Mouse (Mus musculus) CH12.LX (cell line): ENCODE measurements around the gene Prps1l1. TPM values are rescaled to one million over a fixed set of nuclear protein-coding genes. Genes with fewer than 3 reads are reported as not detected.
A peak's percentile ranks its signal among the peaks of the same experiment; 100 is the strongest.

Experiments
- DNase-seq: peaks from one replicate; pipeline ENCODE4 v3.0.0-alpha.2; 2013; ENCODE audit errors: extremely low read depth
- H3K27ac ChIP-seq: 2 replicates; pipeline ENCODE4 v1.5.1; 2012; ENCODE audit warnings: low read depth, mild to moderate bottlenecking, control low read depth, moderate library complexity; ENCODE audit not compliant: insufficient read depth
- H3K27me3 ChIP-seq: replicated peaks from 2 replicates; pipeline ENCODE3; 2012; ENCODE audit warnings: inconsistent platforms
- H3K36me3 ChIP-seq, 2 experiments: replicated peaks in 1 of 2; 2 replicates each; pipeline versions ENCODE3 to v1.6.1; 2012; ENCODE audit warnings: inconsistent platforms in 1 of 2, low read length in 1 of 2, mild to moderate bottlenecking in 1 of 2, mixed read lengths in 1 of 2, moderate library complexity in 1 of 2; ENCODE audit not compliant: control insufficient read depth in 1 of 2, insufficient read depth in 1 of 2
- H3K4me1 ChIP-seq, 2 experiments: 2 replicates each; pipeline ENCODE4 v1.6.1; 2012; ENCODE audit warnings: inconsistent platforms in 1 of 2, moderate library complexity in 1 of 2; ENCODE audit not compliant: insufficient read depth in 2 of 2, control insufficient read depth in 1 of 2
- H3K4me2 ChIP-seq: 2 replicates; pipeline ENCODE4 v1.6.1; 2012; ENCODE audit warnings: low read depth, mild to moderate bottlenecking, control low read depth; ENCODE audit not compliant: poor library complexity, insufficient read depth, severe bottlenecking
- H3K4me3 ChIP-seq, 3 experiments: fragments of 150-350 bp in 1 of 3; sonication (generic) in 1 of 3; replicated peaks in 1 of 3; 2 replicates each; pipeline versions ENCODE3 to v1.5.1; 2011 to 2012; ENCODE audit warnings: low read depth in 2 of 3, low read length in 2 of 3, mild to moderate bottlenecking in 2 of 3, moderate library complexity in 2 of 3, control low read depth in 1 of 3, improper control_type of control experiment in 1 of 3, inconsistent platforms in 1 of 3, mixed read lengths in 1 of 3; ENCODE audit not compliant: poor library complexity in 1 of 3
- H3K79me2 ChIP-seq: replicated peaks from 2 replicates; pipeline ENCODE4 v1.6.1; 2012; ENCODE audit warnings: mild to moderate bottlenecking, moderate library complexity; ENCODE audit not compliant: control insufficient read depth, poor library complexity, insufficient read depth, severe bottlenecking; ENCODE audit errors: extremely low read depth
- H3K9ac ChIP-seq: 2 replicates; pipeline ENCODE4 v1.6.1; 2012; ENCODE audit warnings: low read depth, mild to moderate bottlenecking, control low read depth, moderate library complexity; ENCODE audit not compliant: insufficient read depth
- H3K9me3 ChIP-seq: replicated peaks from 2 replicates; pipeline ENCODE3; 2012; ENCODE audit warnings: low read length, inconsistent platforms, mixed read lengths
- BHLHE40 ChIP-seq: IDR thresholded peaks from 2 replicates; pipeline ENCODE4 v1.6.1; 2011; ENCODE audit warnings: mild to moderate bottlenecking, low read depth, low read length, improper control_type of control experiment
- CHD2 ChIP-seq: IDR thresholded peaks from 2 replicates; pipeline ENCODE4 v1.6.1; 2011; ENCODE audit warnings: low read length, improper control_type of control experiment
- CTCF ChIP-seq, 2 experiments: IDR thresholded peaks in 1 of 2; conservative IDR thresholded peaks in 1 of 2; 2 replicates each; pipeline ENCODE4 v1.5.1; 2011 to 2012; ENCODE audit warnings: low read depth in 2 of 2, low read length in 2 of 2, improper control_type of control experiment in 1 of 2, inconsistent platforms in 1 of 2, mild to moderate bottlenecking in 1 of 2, moderate library complexity in 1 of 2
- E2F4 ChIP-seq: IDR thresholded peaks from 2 replicates; pipeline ENCODE4 v1.6.1; 2011; ENCODE audit warnings: low read depth, low read length, improper control_type of control experiment; ENCODE audit not compliant: insufficient replicate concordance
- ETS1 ChIP-seq: conservative IDR thresholded peaks from 2 replicates; pipeline ENCODE4 v1.6.1; 2012; ENCODE audit warnings: low read depth, mild to moderate bottlenecking, inconsistent platforms, low read length, improper control_type of control experiment, moderate library complexity
- GABPA ChIP-seq: IDR thresholded peaks from 2 replicates; pipeline ENCODE4 v1.6.1; 2012; ENCODE audit warnings: low read depth, low read length, improper control_type of control experiment, inconsistent platforms; ENCODE audit not compliant: insufficient replicate concordance
- HCFC1 ChIP-seq: IDR thresholded peaks from 2 replicates; pipeline ENCODE4 v1.6.1; 2012; ENCODE audit warnings: low read depth, mild to moderate bottlenecking, inconsistent platforms, low read length, improper control_type of control experiment
- JUN ChIP-seq: IDR thresholded peaks from 2 replicates; pipeline ENCODE4 v1.6.1; 2011; ENCODE audit warnings: low read depth, mild to moderate bottlenecking, low read length, improper control_type of control experiment, moderate library complexity; ENCODE audit not compliant: insufficient read depth
- MEF2A ChIP-seq: IDR thresholded peaks from 2 replicates; pipeline ENCODE4 v1.6.1; 2014; ENCODE audit warnings: low read depth, mild to moderate bottlenecking, inconsistent platforms, low read length, improper control_type of control experiment, borderline replicate concordance
- MXI1 ChIP-seq: IDR thresholded peaks from 2 replicates; pipeline ENCODE4 v1.6.1; 2011; ENCODE audit warnings: mild to moderate bottlenecking, low read depth, low read length, improper control_type of control experiment
- MYC ChIP-seq: IDR thresholded peaks from 2 replicates; pipeline ENCODE4 v1.6.1; 2011; ENCODE audit warnings: low read depth, mild to moderate bottlenecking, improper control_type of control experiment, low read length
- PAX5 ChIP-seq: IDR thresholded peaks from 2 replicates; pipeline ENCODE4 v1.6.1; 2012; ENCODE audit warnings: low read length, inconsistent platforms, mixed read lengths
- POLR2A ChIP-seq: IDR thresholded peaks from 2 replicates; pipeline ENCODE4 v1.6.1; 2011; ENCODE audit warnings: low read depth, mild to moderate bottlenecking, improper control_type of control experiment, low read length
- POLR2AphosphoS2 ChIP-seq: IDR thresholded peaks from 2 replicates; pipeline ENCODE4 v1.6.1; 2011; ENCODE audit warnings: low read depth, low read length, improper control_type of control experiment
- RAD21 ChIP-seq: IDR thresholded peaks from 2 replicates; pipeline ENCODE4 v1.6.1; 2011; ENCODE audit warnings: low read depth, mild to moderate bottlenecking, low read length, improper control_type of control experiment, moderate library complexity
- SMC3 ChIP-seq: IDR thresholded peaks from 2 replicates; pipeline ENCODE4 v1.6.1; 2011; ENCODE audit warnings: low read depth, low read length, improper control_type of control experiment
- TCF12 ChIP-seq: IDR thresholded peaks from 2 replicates; pipeline ENCODE4 v1.6.1; 2014; ENCODE audit warnings: low read depth, mild to moderate bottlenecking, inconsistent platforms, low read length, improper control_type of control experiment
- USF2 ChIP-seq: conservative IDR thresholded peaks from 2 replicates; pipeline ENCODE4 v1.6.1; 2011; ENCODE audit warnings: low read depth, low read length, improper control_type of control experiment
- ZC3H11A ChIP-seq: IDR thresholded peaks from 2 replicates; pipeline ENCODE4 v1.6.1; 2012; ENCODE audit warnings: low read depth, mild to moderate bottlenecking, inconsistent platforms, low read length, improper control_type of control experiment
- ZKSCAN1 ChIP-seq: IDR thresholded peaks from 2 replicates; pipeline ENCODE4 v1.6.1; 2012; ENCODE audit warnings: low read depth, inconsistent platforms, low read length, improper control_type of control experiment, borderline replicate concordance
- ZMIZ1 ChIP-seq: IDR thresholded peaks from 2 replicates; pipeline ENCODE4 v1.6.1; 2012; ENCODE audit warnings: low read depth, mild to moderate bottlenecking, inconsistent platforms, low read length, improper control_type of control experiment
- dilution Hi-C: fragments of 300-500 bp; cut with MboI; formaldehyde crosslinking; loops from 2 replicates; pipeline ENCODE4 v1.14.3; 2020; ENCODE audit warnings: low sequenced_read_pairs; ENCODE audit not compliant: extremely low pct_unique_long_range_greater_than_20kb, extremely low pct_ligation_motif_present
- in situ Hi-C: fragments of 300-500 bp; cut with MboI; formaldehyde crosslinking; loops from 3 replicates; pipeline ENCODE4 v1.14.3; 2019; ENCODE audit warnings: low sequenced_read_pairs, low pct_ligation_motif_present, low pct_unique_long_range_greater_than_20kb, mixed read lengths
- polyA plus RNA-seq: library from polyadenylated mRNA; unstranded; fragments of >175 nt; gene quantifications from 2 replicates; pipeline ENCODE4 v1.2.1, GENCODE M21; 2012; ENCODE audit warnings: low read depth; ENCODE audit not compliant: insufficient read length
- total RNA-seq, 2 experiments: library from RNA; depleted of rRNA; stranded (reverse); fragments of 300-350 nt in 1 of 2; fragments of >200 nt in 1 of 2; gene quantifications; 2 replicates each; pipeline ENCODE4 v1.2.3; 2012 to 2014

Gene Prps1l1
- total RNA-seq (2012; rRNA removed) = not detected in 2 replicates
- total RNA-seq (2014; rRNA removed) = not detected in 2 replicates
- polyA plus RNA-seq = not detected in 2 replicates

GRCm38 (mm10) chr12:34984461-34984860, at the start of gene Prps1l1:
Prps1l1 (plus strand) TSS chr12:34984761.
- Histone ChIP-seq H3K9ac (no peak within 1 kb of the TSS), H3K36me3 (no peaks in the 10 kb centered on the region), H3K27me3 (no peaks in the 10 kb centered on the region), H3K79me2 (no peaks in the 10 kb centered on the region), H3K27ac (no peak within 1 kb of the TSS), H3K9me3 (no peaks in the 10 kb centered on the region), H3K4me3 (no peak within 1 kb of the TSS), H3K4me1 (no peaks in the 10 kb centered on the region), H3K4me2 (no peak within 1 kb of the TSS)
- in situ Hi-C loops (no loop called here), dilution Hi-C loops (no loop called here)
- TF ChIP-seq MXI1 = no peak
- no peak for TF ChIP-seq ETS1
- no peak for TF ChIP-seq ZKSCAN1
- DNase-seq = no peak

DNA sequence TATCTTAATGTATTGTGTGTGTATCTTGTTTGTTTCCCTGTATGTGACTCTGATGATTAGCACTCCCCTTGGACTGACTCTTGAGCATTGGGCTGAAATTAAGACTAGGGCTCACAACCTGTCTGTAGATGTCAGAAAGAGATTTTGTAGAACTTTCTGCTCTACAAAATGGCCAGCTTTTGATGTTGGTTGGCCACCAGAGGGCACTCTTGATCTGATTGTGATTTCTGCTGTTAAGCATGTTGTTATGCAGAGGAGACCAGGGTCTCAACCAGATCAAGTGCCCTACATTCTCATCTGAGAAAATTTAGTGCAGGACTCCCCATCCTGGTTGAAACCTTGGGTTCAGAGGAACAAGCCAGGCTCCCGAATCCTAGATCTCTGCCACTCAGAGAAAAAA, 46.6 kb upstream of the Prps1l1 start:
- no peaks in the 10 kb centered on the region for H3K36me3 ChIP-seq
- no peak overlapping the region for H3K9ac ChIP-seq
- no peaks in the 10 kb centered on the region for H3K9me3 ChIP-seq
- DNase-seq = peak; percentile 38
- no peaks in the 10 kb centered on the region for H3K27me3 ChIP-seq
- no peaks in the 10 kb centered on the region for H3K4me1 ChIP-seq
- no peak overlapping the region for H3K4me3 ChIP-seq
- no peaks in the 10 kb centered on the region for H3K79me2 ChIP-seq
- no peak overlapping the region for H3K27ac ChIP-seq
- in situ Hi-C loops = loop anchor here (25.0 kb wide), 1 partner anchor 249 kb away; no protein-coding TSS in a partner anchor
- H3K4me2 ChIP-seq = no peak overlapping the region
- dilution Hi-C loops = no loop called here
- TF ChIP-seq HCFC1 (no peak), POLR2AphosphoS2 (no peak), ZMIZ1 (no peak), E2F4 (no peak), TCF12 (no peak), JUN (no peak), ETS1 (no peak), CTCF (conservative IDR thresholded peaks at IDR 0.05 in 1 of 2, IDR thresholded peaks at IDR 0.05 in 1 of 2; ENCODE audit: low read depth in 2 of 2, low read length in 2 of 2) (peak in 1 of 2 experiments; percentile 66; a peak in 2 of 4 replicates), CHD2 (no peak), PAX5 (no peak), BHLHE40 (no peak), ZC3H11A (peak; percentile 38; the same call in 1 of the 2 replicates), POLR2A (no peak), MEF2A (no peak), USF2 (no peak), SMC3 (peak; percentile 78), GABPA (no peak), MYC (no peak), RAD21 (peak; percentile 68)
